Comparison of ENCODE assay signal across 11 mouse cellular contexts in the genomic region with DNA sequence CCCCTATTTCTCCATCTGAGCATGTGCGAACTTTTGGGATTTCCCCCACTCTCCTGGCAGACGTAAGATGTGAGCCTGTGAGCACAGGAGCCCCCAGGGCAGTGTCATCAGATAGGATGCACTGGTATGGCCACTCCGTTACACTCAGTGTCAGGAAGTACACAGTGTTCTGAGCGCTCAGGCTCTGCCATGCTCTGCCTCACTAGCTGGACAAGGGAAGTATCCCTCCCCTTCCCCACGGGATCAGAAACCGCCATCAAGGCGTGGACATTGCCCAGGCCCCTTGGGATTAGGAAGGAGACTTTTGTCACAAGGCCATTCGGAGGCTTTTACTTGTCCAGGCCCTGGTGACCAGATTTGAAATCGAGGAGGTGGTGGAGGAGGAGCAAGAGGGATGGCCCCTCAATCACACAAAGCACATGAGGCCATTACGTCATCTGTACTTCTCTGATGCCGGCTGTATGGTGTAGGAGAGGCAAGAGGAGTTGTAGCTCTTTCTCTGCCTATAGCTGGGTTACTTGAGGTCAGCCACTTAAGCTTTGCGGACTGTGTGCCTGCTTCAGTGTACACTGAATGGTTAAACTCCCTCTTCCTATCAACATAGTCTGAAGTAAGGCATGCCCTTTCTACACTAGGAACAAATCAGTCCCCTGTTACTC.
DNase-seq lines count a peak whose midpoint lies in the region; ATAC-seq and TF ChIP-seq lines count a peak whose summit lies in the region.
"Had no signal": no experiment of that assay in that cellular context is flagged by ENCODE, and none has a peak within 500 bp of the region (broad histone marks: within the 10 kb centered on the region; RNA-seq: fewer than 3 reads in every experiment).

No protein-coding gene starts in this region.

- peaks cover 47% of the 10 kb centered on the region for H3K36me3 ChIP-seq in midbrain, embryonic 10.5 days
- H3K36me3 ChIP-seq in midbrain, postnatal 0 days (ENCODE audit: insufficient read depth, low read length), result peaks cover 5% of the 10 kb centered on the region
- no peaks in the 10 kb centered on the region for H3K36me3 ChIP-seq in stomach, embryonic 16.5 days (ENCODE audit: control insufficient read depth, insufficient read depth, low read length)
- no peaks in the 10 kb centered on the region for H3K36me3 ChIP-seq in intestine, embryonic 16.5 days (ENCODE audit: control insufficient read depth, insufficient read depth, low read length)

- peak overlapping the region; percentile 79 for H3K27ac ChIP-seq in midbrain, embryonic 10.5 days (replicated peaks)
- H3K27ac ChIP-seq in midbrain, postnatal 0 days (ENCODE audit: low read depth, low read length), result no peak overlapping the region
- no peak overlapping the region for H3K27ac ChIP-seq in stomach, embryonic 16.5 days (ENCODE audit: low read length)
- H3K27ac ChIP-seq in intestine, embryonic 16.5 days (ENCODE audit: low read length), result no peak overlapping the region
- H3K27ac ChIP-seq: limb, embryonic 13.5 days had no signal

- no peak for TF ChIP-seq CTCF in midbrain, postnatal 0 days (IDR thresholded peaks at IDR 0.05)

- H3K4me3 ChIP-seq in midbrain, embryonic 10.5 days, result no peak overlapping the region
- no peak overlapping the region for H3K4me3 ChIP-seq in midbrain, postnatal 0 days (ENCODE audit: low read depth, low read length)
- no peak overlapping the region for H3K4me3 ChIP-seq in stomach, embryonic 16.5 days (replicated peaks; ENCODE audit: low read length)
- no peak overlapping the region for H3K4me3 ChIP-seq in intestine, embryonic 16.5 days (ENCODE audit: low read length)
- H3K4me3 ChIP-seq: limb, embryonic 13.5 days had no signal

- WGBS in midbrain, embryonic 10.5 days, result 57% methylated on average over 12 of the region's 12 CpGs
- 50% methylated on average over 12 of the region's 12 CpGs for WGBS in midbrain, postnatal 0 days
- WGBS in stomach, embryonic 16.5 days, result 65% methylated on average over 12 of the region's 12 CpGs
- WGBS in intestine, embryonic 16.5 days, result 57% methylated on average over 12 of the region's 12 CpGs

- no peak overlapping the region for H3K9ac ChIP-seq in midbrain, postnatal 0 days (replicated peaks; ENCODE audit: low read length, poor library complexity, severe bottlenecking)
- H3K9ac ChIP-seq in stomach, embryonic 16.5 days (ENCODE audit: low read length), result peak overlapping the region; percentile 31; the same call in 1 of the 2 replicates
- no peak overlapping the region for H3K9ac ChIP-seq in intestine, embryonic 16.5 days (ENCODE audit: low read depth, low read length)
- H3K9ac ChIP-seq: limb, embryonic 13.5 days had no signal

- no peak for ATAC-seq in midbrain, postnatal 0 days (ENCODE audit: low FRiP score)
- no peak for ATAC-seq in stomach, embryonic 16.5 days (ENCODE audit: insufficient read depth, low FRiP score)
- no peak for ATAC-seq in intestine, embryonic 16.5 days
- ATAC-seq: Patski had no signal

- peaks cover 55% of the 10 kb centered on the region for H3K4me1 ChIP-seq in midbrain, embryonic 10.5 days
- peaks cover 13% of the 10 kb centered on the region; the same call in 1 of the 2 replicates for H3K4me1 ChIP-seq in midbrain, postnatal 0 days (ENCODE audit: insufficient read depth, low read length)
- peaks cover 8% of the 10 kb centered on the region for H3K4me1 ChIP-seq in stomach, embryonic 16.5 days (ENCODE audit: control insufficient read depth, insufficient read depth, low read length)
- H3K4me1 ChIP-seq in intestine, embryonic 16.5 days (ENCODE audit: control insufficient read depth, insufficient read depth, low read length), result 0 out of 2 replicates have a peak, but pooled peaks cover 16% of the 10 kb centered on the region

- peak; percentile 19 for DNase-seq in embryo, embryonic 11 days
- DNase-seq in embryo, embryonic 10 days (ENCODE audit: low spot score), result no peak
- DNase-seq in midbrain, embryonic 10.5 days (ENCODE audit: low spot score), result peak; percentile 34
- no peak for DNase-seq in midbrain, postnatal 0 days (ENCODE audit: low spot score)
- peak; percentile 35 for DNase-seq in kidney, postnatal 14 days
- DNase-seq in left cerebral cortex, adult 9 months (ENCODE audit: low spot score in 2 of 2), result no peak
- DNase-seq: B cell, adult 2 months had no signal

- no peaks in the 10 kb centered on the region for H3K27me3 ChIP-seq in midbrain, embryonic 10.5 days (ENCODE audit: low read depth, poor library complexity, severe bottlenecking)
- no peaks in the 10 kb centered on the region for H3K27me3 ChIP-seq in midbrain, postnatal 0 days (ENCODE audit: insufficient read depth, low read length)
- no peaks in the 10 kb centered on the region for H3K27me3 ChIP-seq in stomach, embryonic 16.5 days (ENCODE audit: control insufficient read depth, insufficient read depth, low read length)
- H3K27me3 ChIP-seq in intestine, embryonic 16.5 days (replicated peaks; ENCODE audit: control insufficient read depth, insufficient read depth, low read length), result no peaks in the 10 kb centered on the region
- H3K27me3 ChIP-seq: limb, embryonic 13.5 days; Patski had no signal

- no peaks in the 10 kb centered on the region for H3K9me3 ChIP-seq in midbrain, embryonic 10.5 days (replicated peaks)
- H3K9me3 ChIP-seq in midbrain, postnatal 0 days (ENCODE audit: low read length), result no peaks in the 10 kb centered on the region
- no peaks in the 10 kb centered on the region for H3K9me3 ChIP-seq in stomach, embryonic 16.5 days (replicated peaks; ENCODE audit: control insufficient read depth, low read length)
- no peaks in the 10 kb centered on the region for H3K9me3 ChIP-seq in intestine, embryonic 16.5 days (ENCODE audit: control insufficient read depth, low read length)
- H3K9me3 ChIP-seq: limb, embryonic 13.5 days had no signal

- no peak overlapping the region for H3K4me2 ChIP-seq in midbrain, postnatal 0 days (ENCODE audit: low read depth, low read length, poor library complexity, severe bottlenecking)
- H3K4me2 ChIP-seq in stomach, embryonic 16.5 days (ENCODE audit: low read depth, low read length), result no peak overlapping the region
- no peak overlapping the region for H3K4me2 ChIP-seq in intestine, embryonic 16.5 days (ENCODE audit: low read depth, low read length)
- H3K4me2 ChIP-seq: limb, embryonic 13.5 days had no signal

Comparison
In these comparisons a context has a peak if more than half of its experiments do, and no peak if none do; other contexts are left out.
1. DNase-seq: peak in embryo, embryonic 11 days (single experiment), midbrain, embryonic 10.5 days (single experiment) and kidney, postnatal 14 days (single experiment); none in embryo, embryonic 10 days (single experiment), midbrain, postnatal 0 days (single experiment) and left cerebral cortex, adult 9 months (0 of 2).